ENCODE assay signal across 20 mouse cellular contexts in the genomic region with DNA sequence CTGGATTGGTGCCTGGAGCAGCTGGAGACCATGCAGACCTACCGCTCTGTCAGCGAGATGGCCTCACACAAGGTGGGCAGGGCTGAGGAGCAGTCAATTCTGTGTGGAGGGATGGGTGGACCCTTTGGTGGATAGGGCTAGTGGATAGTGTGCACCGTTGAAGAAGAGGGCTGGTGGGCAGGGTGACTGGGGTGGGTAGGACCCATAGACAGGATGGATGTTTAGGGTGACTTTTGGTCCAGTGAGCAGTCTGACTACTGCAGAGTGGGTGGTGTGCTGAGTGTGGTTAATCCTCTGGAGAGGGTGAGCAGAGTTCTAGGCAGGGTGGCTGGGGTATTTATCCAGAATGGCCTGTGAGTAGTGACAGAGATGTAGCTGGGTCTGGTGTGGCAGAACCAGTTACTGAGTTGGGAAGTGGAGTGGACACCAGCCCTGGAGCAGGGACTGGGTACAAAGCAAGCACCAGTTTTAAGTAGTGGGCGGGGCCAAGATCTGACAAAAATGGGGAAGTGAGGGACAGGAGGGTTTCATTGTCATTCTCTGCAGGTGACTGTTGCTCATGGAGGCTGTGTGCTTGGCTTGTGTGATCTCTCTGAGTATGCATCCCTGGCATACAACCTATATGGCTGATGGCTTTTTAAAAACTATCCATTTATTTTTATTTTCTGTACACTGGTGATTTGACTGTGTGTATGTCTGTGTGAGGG. TPM values are rescaled to one million over a fixed set of nuclear protein-coding genes. Genes with fewer than 3 reads are reported as not detected.
DNase-seq lines count a peak whose midpoint lies in the region; ATAC-seq and TF ChIP-seq lines count a peak whose summit lies in the region.
"Had no signal": no experiment of that assay in that cellular context is flagged by ENCODE, and none has a peak within 500 bp of the region (broad histone marks: within the 10 kb centered on the region; RNA-seq: fewer than 3 reads in every experiment).

No protein-coding gene starts in this region.

- H3K9me3 ChIP-seq in midbrain, embryonic 11.5 days (ENCODE audit: control insufficient read depth, low read length): no peaks in the 10 kb centered on the region
- no peaks in the 10 kb centered on the region for H3K9me3 ChIP-seq in midbrain, embryonic 13.5 days
- no peaks in the 10 kb centered on the region for H3K9me3 ChIP-seq in MEL (replicated peaks; ENCODE audit: insufficient read depth, low read length)
- no peaks in the 10 kb centered on the region for H3K9me3 ChIP-seq in forebrain, embryonic 12.5 days
- H3K9me3 ChIP-seq: embryonic facial prominence, embryonic 12.5 days; forebrain, embryonic 15.5 days; heart, embryonic 15.5 days; limb, embryonic 15.5 days; lung, embryonic 15.5 days had no signal

- 79% methylated on average over 4 of the region's 4 CpGs for WGBS in midbrain, embryonic 11.5 days
- WGBS in midbrain, embryonic 13.5 days: 87% methylated on average over 4 of the region's 4 CpGs
- 88% methylated on average over 4 of the region's 4 CpGs for WGBS in forebrain, embryonic 12.5 days

- no peak for TF ChIP-seq POLR2A in MEL (IDR thresholded peaks at IDR 0.05; ENCODE audit: control insufficient read depth in 1 of 2, insufficient read depth in 1 of 2, low read depth in 1 of 2, low read length in 2 of 2, poor library complexity in 1 of 2)

- no peak overlapping the region for H3K9ac ChIP-seq in midbrain, embryonic 11.5 days (ENCODE audit: low read length)
- no peak overlapping the region for H3K9ac ChIP-seq in midbrain, embryonic 13.5 days (replicated peaks)
- no peak overlapping the region for H3K9ac ChIP-seq in MEL (ENCODE audit: control insufficient read depth, low read depth, low read length, poor library complexity, severe bottlenecking)
- no peak overlapping the region for H3K9ac ChIP-seq in forebrain, embryonic 12.5 days
- H3K9ac ChIP-seq: embryonic facial prominence, embryonic 12.5 days; forebrain, embryonic 15.5 days; heart, embryonic 15.5 days; limb, embryonic 15.5 days; lung, embryonic 15.5 days had no signal

- TF ChIP-seq CTCF in MEL (IDR thresholded peaks at IDR 0.05 in 2 of 3, conservative IDR thresholded peaks at IDR 0.05 in 1 of 3; ENCODE audit: control insufficient read depth in 1 of 3, insufficient read depth in 1 of 3, low read depth in 2 of 3, low read length in 3 of 3, poor library complexity in 1 of 3, severe bottlenecking in 1 of 3): no peak

- H3K27me3 ChIP-seq in midbrain, embryonic 11.5 days (ENCODE audit: control insufficient read depth, insufficient read depth, low read length): no peaks in the 10 kb centered on the region
- no peaks in the 10 kb centered on the region for H3K27me3 ChIP-seq in midbrain, embryonic 13.5 days
- H3K27me3 ChIP-seq in MEL (ENCODE audit: control insufficient read depth in 1 of 2, insufficient read depth in 2 of 2, low read length in 2 of 2): no peaks in the 10 kb centered on the region
- no peaks in the 10 kb centered on the region for H3K27me3 ChIP-seq in forebrain, embryonic 12.5 days
- H3K27me3 ChIP-seq: embryonic facial prominence, embryonic 12.5 days; forebrain, embryonic 15.5 days; heart, embryonic 15.5 days; limb, embryonic 15.5 days; lung, embryonic 15.5 days had no signal

- no peak overlapping the region for H3K27ac ChIP-seq in midbrain, embryonic 11.5 days (ENCODE audit: low read depth, low read length)
- no peak overlapping the region for H3K27ac ChIP-seq in midbrain, embryonic 13.5 days
- H3K27ac ChIP-seq in MEL (ENCODE audit: control insufficient read depth, low read depth, low read length): no peak overlapping the region
- H3K27ac ChIP-seq in forebrain, embryonic 12.5 days: no peak overlapping the region
- H3K27ac ChIP-seq: embryonic facial prominence, embryonic 12.5 days; forebrain, embryonic 15.5 days; heart, embryonic 15.5 days; limb, embryonic 15.5 days; lung, embryonic 15.5 days had no signal

- no peak for ATAC-seq in midbrain, embryonic 11.5 days (ENCODE audit: low FRiP score)
- ATAC-seq in midbrain, embryonic 13.5 days: no peak
- peak; percentile 79 for ATAC-seq in megakaryocyte progenitor cell, adult 5-6 weeks (replicated peaks; ENCODE audit: poor library complexity)
- no peak for ATAC-seq in forebrain, embryonic 12.5 days (ENCODE audit: low FRiP score)
- ATAC-seq: CD4-positive, CD25-positive, alpha-beta regulatory T cell, adult 4 months; forebrain, embryonic 15.5 days; midbrain, embryonic 16.5 days had no signal

- H3K4me1 ChIP-seq in midbrain, embryonic 11.5 days (ENCODE audit: control insufficient read depth, insufficient read depth, low read length): peaks cover 23% of the 10 kb centered on the region
- peaks cover 33% of the 10 kb centered on the region for H3K4me1 ChIP-seq in midbrain, embryonic 13.5 days (replicated peaks)
- peaks cover 5 to 8% of the 10 kb centered on the region in 2 experiments for H3K4me1 ChIP-seq in MEL (ENCODE audit: control insufficient read depth in 1 of 2, insufficient read depth in 2 of 2, low read length in 2 of 2)
- H3K4me1 ChIP-seq in forebrain, embryonic 12.5 days: peaks cover 36% of the 10 kb centered on the region

- no peaks in the 10 kb centered on the region for H3K79me2 ChIP-seq in MEL (ENCODE audit: control insufficient read depth, insufficient read depth, low read length, poor library complexity)

- H3K4me3 ChIP-seq in midbrain, embryonic 11.5 days (ENCODE audit: low read depth, low read length): no peak overlapping the region
- no peak overlapping the region for H3K4me3 ChIP-seq in midbrain, embryonic 13.5 days (replicated peaks)
- H3K4me3 ChIP-seq in MEL (ENCODE audit: control insufficient read depth in 1 of 2, insufficient read depth in 1 of 2, low read depth in 2 of 2, low read length in 2 of 2): no peak overlapping the region
- H3K4me3 ChIP-seq in forebrain, embryonic 12.5 days (replicated peaks): no peak overlapping the region
- H3K4me3 ChIP-seq: embryonic facial prominence, embryonic 12.5 days; forebrain, embryonic 15.5 days; heart, embryonic 15.5 days; limb, embryonic 15.5 days; lung, embryonic 15.5 days had no signal

- peak; percentile 68 for DNase-seq in midbrain, embryonic 11.5 days (ENCODE audit: low spot score, missing footprints)
- peak; percentile 95 for DNase-seq in MEL (ENCODE audit: low read depth, low spot score)
- DNase-seq in thymus, postnatal 0 days (ENCODE audit: low spot score): no peak
- no peak for DNase-seq in cerebellum, adult 9-10 months
- DNase-seq: cerebellum, adult 8-10 months; gastrocnemius, postnatal 14 days; heart, postnatal 4 days; kidney, adult 18-20 months; kidney, postnatal 25 days; retina, postnatal 1 day had no signal

- no peak for TF ChIP-seq RAD21 in MEL (IDR thresholded peaks at IDR 0.05; ENCODE audit: low read depth, low read length)

- H3K4me2 ChIP-seq in midbrain, embryonic 11.5 days: no peak overlapping the region
- H3K4me2 ChIP-seq in midbrain, embryonic 13.5 days (replicated peaks): no peak overlapping the region
- no peak overlapping the region for H3K4me2 ChIP-seq in forebrain, embryonic 12.5 days
- H3K4me2 ChIP-seq: embryonic facial prominence, embryonic 12.5 days; forebrain, embryonic 15.5 days; heart, embryonic 15.5 days; limb, embryonic 15.5 days; lung, embryonic 15.5 days had no signal

- H3K36me3 ChIP-seq in midbrain, embryonic 11.5 days (ENCODE audit: control insufficient read depth, insufficient read depth, low read length): no peaks in the 10 kb centered on the region
- no peaks in the 10 kb centered on the region; the same call in 1 of the 2 replicates for H3K36me3 ChIP-seq in midbrain, embryonic 13.5 days
- peaks cover 3 to 18% of the 10 kb centered on the region in 2 experiments for H3K36me3 ChIP-seq in MEL (ENCODE audit: control insufficient read depth in 1 of 2, insufficient read depth in 2 of 2, low read length in 2 of 2)
- H3K36me3 ChIP-seq in forebrain, embryonic 12.5 days (replicated peaks): no peaks in the 10 kb centered on the region
- H3K36me3 ChIP-seq: embryonic facial prominence, embryonic 12.5 days; forebrain, embryonic 15.5 days; limb, embryonic 15.5 days; lung, embryonic 15.5 days had no signal

- peak in 1 of 2 experiments; percentile 61; a peak in 2 of 4 replicates for TF ChIP-seq EP300 in MEL (IDR thresholded peaks at IDR 0.05; ENCODE audit: low read depth in 1 of 2, low read length in 2 of 2)

RNA-seq across cellular contexts. Expression of a gene that starts 29.4 kb away (rescaled TPM):
- 5.0 and 6.5 TPM in 2 replicates for polyA plus RNA-seq in midbrain, embryonic 11.5 days (2014; fragmentation: Nextera tagmentation; extraction: Ambion mirVana)
- 20.1 and 20.2 TPM in 2 replicates for polyA plus RNA-seq in midbrain, embryonic 13.5 days (2015; fragmentation: Nextera tagmentation; extraction: Ambion mirVana)
- total RNA-seq in MEL (2012; rRNA removed): 13.8 and 16.6 TPM in 2 replicates
- 10 to 100 TPM; 45.6 to 53.9 TPM for polyA plus RNA-seq in MEL (2012; ENCODE audit: insufficient read depth in 1 of 2, insufficient read length in 2 of 2, low read depth in 1 of 2, low replicate concordance in 2 of 2, missing spikeins in 1 of 2)
- total RNA-seq in megakaryocyte progenitor cell, adult 5-6 weeks (2015): 11.8 and 15.2 TPM in 2 replicates
- total RNA-seq in megakaryocyte progenitor cell, adult 5-6 weeks (2017): 4.0 and 5.0 TPM in 2 replicates
- 12.8 and 14.5 TPM in 2 replicates for polyA plus RNA-seq in forebrain, embryonic 12.5 days (2016; fragmentation: Nextera tagmentation; extraction: Ambion mirVana)
- 0.95 and 1.0 TPM in 2 replicates for polyA plus RNA-seq in thymus, postnatal 0 days (2015; fragmentation: Nextera tagmentation; extraction: Ambion mirVana)

RNA-seq across cellular contexts. Expression of a gene that starts 44.2 kb away (rescaled TPM):
- polyA plus RNA-seq in midbrain, embryonic 11.5 days (2014; fragmentation: Nextera tagmentation; extraction: Ambion mirVana): 20.0 and 26.3 TPM in 2 replicates
- 58.6 and 61.9 TPM in 2 replicates for polyA plus RNA-seq in midbrain, embryonic 13.5 days (2015; fragmentation: Nextera tagmentation; extraction: Ambion mirVana)
- 168 and 174 TPM in 2 replicates for total RNA-seq in MEL (2012; rRNA removed)
- polyA plus RNA-seq in MEL (2012; ENCODE audit: insufficient read depth in 1 of 2, insufficient read length in 2 of 2, low read depth in 1 of 2, low replicate concordance in 2 of 2, missing spikeins in 1 of 2): 100 to 1,000 TPM in 1 of 2 experiments, 10 to 100 TPM in 1; 67.5 to 171 TPM
- total RNA-seq in megakaryocyte progenitor cell, adult 5-6 weeks (2015): 17.2 and 18.3 TPM in 2 replicates
- total RNA-seq in megakaryocyte progenitor cell, adult 5-6 weeks (2017): 35.3 and 38.4 TPM in 2 replicates
- polyA plus RNA-seq in forebrain, embryonic 12.5 days (2016; fragmentation: Nextera tagmentation; extraction: Ambion mirVana): 47.5 and 49.6 TPM in 2 replicates
- 61.2 and 64.2 TPM in 2 replicates for polyA plus RNA-seq in thymus, postnatal 0 days (2015; fragmentation: Nextera tagmentation; extraction: Ambion mirVana)

RNA-seq across cellular contexts. Expression of a gene that starts 45.2 kb away (rescaled TPM):
- 297 and 318 TPM in 2 replicates for polyA plus RNA-seq in midbrain, embryonic 11.5 days (2014; fragmentation: Nextera tagmentation; extraction: Ambion mirVana)
- 233 TPM in 2 replicates for polyA plus RNA-seq in midbrain, embryonic 13.5 days (2015; fragmentation: Nextera tagmentation; extraction: Ambion mirVana)
- total RNA-seq in MEL (2012; rRNA removed): 751 and 779 TPM in 2 replicates
- 1,000 to 10,000 TPM in 1 of 2 experiments, 100 to 1,000 TPM in 1; 914 to 1,631 TPM for polyA plus RNA-seq in MEL (2012; ENCODE audit: insufficient read depth in 1 of 2, insufficient read length in 2 of 2, low read depth in 1 of 2, low replicate concordance in 2 of 2, missing spikeins in 1 of 2)
- 69.7 and 72.1 TPM in 2 replicates for total RNA-seq in megakaryocyte progenitor cell, adult 5-6 weeks (2015)
- total RNA-seq in megakaryocyte progenitor cell, adult 5-6 weeks (2017): 283 and 351 TPM in 2 replicates
- 260 and 272 TPM in 2 replicates for polyA plus RNA-seq in forebrain, embryonic 12.5 days (2016; fragmentation: Nextera tagmentation; extraction: Ambion mirVana)
- 281 and 307 TPM in 2 replicates for polyA plus RNA-seq in thymus, postnatal 0 days (2015; fragmentation: Nextera tagmentation; extraction: Ambion mirVana)

RNA-seq across cellular contexts. Expression of a gene that starts 53.3 kb away (rescaled TPM):
- polyA plus RNA-seq in midbrain, embryonic 11.5 days (2014; fragmentation: Nextera tagmentation; extraction: Ambion mirVana): 0.19 and 0.21 TPM in 2 replicates
- polyA plus RNA-seq in midbrain, embryonic 13.5 days (2015; fragmentation: Nextera tagmentation; extraction: Ambion mirVana): 1.1 and 1.6 TPM in 2 replicates
- 0.04 TPM in 1 of 2 replicates, not detected in the other for total RNA-seq in MEL (2012; rRNA removed)
- polyA plus RNA-seq in MEL (2012; ENCODE audit: insufficient read depth in 1 of 2, insufficient read length in 2 of 2, low read depth in 1 of 2, low replicate concordance in 2 of 2, missing spikeins in 1 of 2): under 1 TPM in 1 of 2 experiments, not detected in 1; 0.08 TPM
- 0.10 TPM in 1 of 2 replicates, not detected in the other for total RNA-seq in megakaryocyte progenitor cell, adult 5-6 weeks (2015)
- 0.29 TPM in 1 of 2 replicates, not detected in the other for total RNA-seq in megakaryocyte progenitor cell, adult 5-6 weeks (2017)
- polyA plus RNA-seq in forebrain, embryonic 12.5 days (2016; fragmentation: Nextera tagmentation; extraction: Ambion mirVana): 0.33 and 0.38 TPM in 2 replicates
- polyA plus RNA-seq in thymus, postnatal 0 days (2015; fragmentation: Nextera tagmentation; extraction: Ambion mirVana): 0.09 TPM in 1 of 2 replicates, not detected in the other

Comparison
In these comparisons a context has a peak if more than half of its experiments do, and no peak if none do; other contexts are left out.
1. DNase-seq: peak in midbrain, embryonic 11.5 days (single experiment) and MEL (single experiment); none in thymus, postnatal 0 days (single experiment) and cerebellum, adult 9-10 months (single experiment).